Mouse (Mus musculus) intestine, embryonic 14.5 days (tissue): ENCODE measurements around the gene Slc22a4. TPM values are rescaled to one million over a fixed set of nuclear protein-coding genes. Genes with fewer than 3 reads are reported as not detected.
"Not testable (repeated sequence)": the region's sequence is repeated elsewhere in the genome, so short reads cannot be mapped to it uniquely, and the experiment has no call there.

Source experiments
- ATAC-seq: fragments of 200-750 bp; cut with Nextera tagmentation; replicated peaks from 2 replicates; pipeline ENCODE4 v1.8.0; 2017; ENCODE audit warnings: low read depth, moderate number of reproducible peaks, moderate TSS enrichment, moderate library complexity; ENCODE audit not compliant: low FRiP score, low TSS enrichment
- DNase-seq: peaks from one replicate; pipeline ENCODE4 v3.0.0-alpha.2; 2018; ENCODE audit warnings: low spot score
- H3K27ac ChIP-seq: fragments of 300-500 bp; sonication (generic); 2 replicates; pipeline ENCODE4 v1.5.1; 2014; ENCODE audit warnings: low read depth, mild to moderate bottlenecking, control low read depth
- H3K27me3 ChIP-seq: fragments of 300-500 bp; sonication (generic); replicated peaks from 2 replicates; pipeline ENCODE4 v1.6.1; 2014; ENCODE audit warnings: low read length, control low read depth; ENCODE audit not compliant: control insufficient read depth, insufficient read depth
- H3K36me3 ChIP-seq: fragments of 300-500 bp; sonication (generic); 2 replicates; pipeline ENCODE4 v1.6.1; 2014; ENCODE audit warnings: low read length, control low read depth; ENCODE audit not compliant: control insufficient read depth, insufficient read depth
- H3K4me1 ChIP-seq: fragments of 300-500 bp; sonication (generic); replicated peaks from 2 replicates; pipeline ENCODE4 v1.6.1; 2014; ENCODE audit warnings: low read length, control low read depth, mixed read lengths; ENCODE audit not compliant: control insufficient read depth, insufficient read depth
- H3K4me2 ChIP-seq: fragments of 300-500 bp; sonication (generic); 2 replicates; pipeline ENCODE4 v1.6.1; 2014; ENCODE audit warnings: low read length
- H3K4me3 ChIP-seq: fragments of 300-500 bp; sonication (generic); 2 replicates; pipeline ENCODE4 v1.5.1; 2014; ENCODE audit warnings: low read depth, low read length, control low read depth, mixed read lengths
- H3K9ac ChIP-seq: fragments of 300-500 bp; sonication (generic); 2 replicates; pipeline ENCODE4 v1.6.1; 2014; ENCODE audit warnings: mild to moderate bottlenecking, low read length
- H3K9me3 ChIP-seq: fragments of 300-500 bp; sonication (generic); 2 replicates; pipeline ENCODE4 v1.6.1; 2016; ENCODE audit warnings: low read length, control low read depth; ENCODE audit not compliant: control insufficient read depth
- WGBS: fragments of 180-500 bp; shearing (Covaris S2); extraction: QIAGEN DNeasy Blood & Tissue Kit; methylation state at CpG from one replicate; pipeline ENCODE4 v1.1.7; 2014; 5-methylcytosine and 5-hydroxymethylcytosine counted together
- polyA plus RNA-seq: library from polyadenylated mRNA; unstranded; fragments of >200 nt; fragmentation: Nextera tagmentation; extraction: Ambion mirVana; gene quantifications from 2 replicates; pipeline ENCODE4 v1.2.1, GENCODE M21; 2014

Slc22a4 gene
- polyA plus RNA-seq, 1 experiment from 2014 or later, result 0.18 TPM

GRCm38 (mm10) chr11:54018893-54019732 lies 8.8 kb downstream of the Slc22a4 start:
- no peak overlapping the region for H3K4me2 ChIP-seq
- ATAC-seq (no peak), DNase-seq (no peak)
- no peak overlapping the region for H3K9ac ChIP-seq
- H3K27me3 ChIP-seq, result no peaks in the 10 kb centered on the region
- 76% methylated on average over 3 of the region's 3 CpGs for WGBS
- H3K36me3 ChIP-seq, result no peaks in the 10 kb centered on the region
- no peaks in the 10 kb centered on the region for H3K9me3 ChIP-seq
- no peaks in the 10 kb centered on the region for H3K4me1 ChIP-seq
- H3K27ac ChIP-seq, result no peak overlapping the region
- no peak overlapping the region for H3K4me3 ChIP-seq

GRCm38 (mm10) chr11:54017596-54017995 lies 10.3 kb downstream of the Slc22a4 start:
- WGBS, result 76% methylated on average over 4 of the region's 4 CpGs
- DNase-seq (no peak), ATAC-seq (no peak)
- Histone ChIP-seq H3K9ac (no peak overlapping the region), H3K27me3 (no peaks in the 10 kb centered on the region), H3K9me3 (no peaks in the 10 kb centered on the region), H3K36me3 (no peaks in the 10 kb centered on the region), H3K4me2 (no peak overlapping the region), H3K4me1 (no peaks in the 10 kb centered on the region), H3K27ac (no peak overlapping the region), H3K4me3 (no peak overlapping the region)

- H3K4me3 ChIP-seq, result no peak overlapping the region
- no peak for DNase-seq
- H3K27ac ChIP-seq, result no peak overlapping the region
- WGBS, result 76% methylated on average over 8 of the region's 8 CpGs
- no peak for ATAC-seq
- H3K27me3 ChIP-seq, result no peaks in the 10 kb centered on the region
- no peaks in the 10 kb centered on the region for H3K36me3 ChIP-seq
- H3K4me1 ChIP-seq, result no peaks in the 10 kb centered on the region
- H3K4me2 ChIP-seq, result no peak overlapping the region
- no peak overlapping the region for H3K9ac ChIP-seq
- H3K9me3 ChIP-seq, result no peaks in the 10 kb centered on the region
Observed at GRCm38 (mm10) chr11:54016051-54016450, 11.8 kb downstream of the Slc22a4 start.

GRCm38 (mm10) chr11:54012961-54013360 lies 14.9 kb downstream of the Slc22a4 start:
- Histone ChIP-seq H3K4me3 (no peak overlapping the region), H3K36me3 (no peaks in the 10 kb centered on the region), H3K27ac (no peak overlapping the region), H3K27me3 (no peaks in the 10 kb centered on the region), H3K9me3 (no peaks in the 10 kb centered on the region), H3K4me1 (no peaks in the 10 kb centered on the region), H3K4me2 (no peak overlapping the region), H3K9ac (no peak overlapping the region)
- DNase-seq, result no peak
- no peak for ATAC-seq
- 83% methylated on average over 5 of the region's 5 CpGs for WGBS

GRCm38 (mm10) chr11:54011255-54011654 lies 16.6 kb downstream of the Slc22a4 start:
- DNase-seq (no peak), ATAC-seq (no peak)
- Histone ChIP-seq H3K9ac (no peak overlapping the region), H3K9me3 (no peaks in the 10 kb centered on the region), H3K36me3 (no peaks in the 10 kb centered on the region), H3K4me2 (no peak overlapping the region), H3K4me1 (no peaks in the 10 kb centered on the region), H3K4me3 (no peak overlapping the region), H3K27me3 (no peaks in the 10 kb centered on the region), H3K27ac (no peak overlapping the region)
- 80% methylated on average over 2 of the region's 2 CpGs for WGBS

- Histone ChIP-seq H3K9me3 (no peaks in the 10 kb centered on the region), H3K9ac (no peak overlapping the region), H3K4me2 (no peak overlapping the region), H3K4me3 (no peak overlapping the region), H3K27me3 (no peaks in the 10 kb centered on the region), H3K4me1 (no peaks in the 10 kb centered on the region), H3K36me3 (no peaks in the 10 kb centered on the region), H3K27ac (no peak overlapping the region)
- whole genome bisulfite sequencing, result 75% methylated on average over 10 of the region's 10 CpGs
- DNase-seq (no peak), ATAC-seq (no peak)
Observed at GRCm38 (mm10) chr11:54008416-54008920, 19.4 kb downstream of the Slc22a4 start.

- ATAC-seq, result no peak
- Histone ChIP-seq H3K4me3 (no peak overlapping the region), H3K4me2 (no peak overlapping the region), H3K27me3 (no peaks in the 10 kb centered on the region), H3K9ac (no peak overlapping the region), H3K9me3 (no peaks in the 10 kb centered on the region), H3K27ac (no peak overlapping the region), H3K36me3 (no peaks in the 10 kb centered on the region), H3K4me1 (no peaks in the 10 kb centered on the region)
- no peak for DNase-seq
- 81% methylated on average over 11 of the region's 11 CpGs for WGBS
Observed at GRCm38 (mm10) chr11:54007717-54008116, 20.2 kb downstream of the Slc22a4 start.

GRCm38 (mm10) chr11:54006901-54007300 lies 21.0 kb downstream of the Slc22a4 start:
- ATAC-seq, result no peak
- H3K9me3 ChIP-seq, result no peaks in the 10 kb centered on the region
- no peaks in the 10 kb centered on the region for H3K27me3 ChIP-seq
- no peak for DNase-seq
- no peaks in the 10 kb centered on the region for H3K4me1 ChIP-seq
- no peak overlapping the region for H3K4me2 ChIP-seq
- no peaks in the 10 kb centered on the region for H3K36me3 ChIP-seq
- no peak overlapping the region for H3K9ac ChIP-seq
- H3K27ac ChIP-seq, result no peak overlapping the region
- no peak overlapping the region for H3K4me3 ChIP-seq
- 58% methylated on average over 4 of the region's 4 CpGs for WGBS

GRCm38 (mm10) chr11:54006362-54006761 lies 21.5 kb downstream of the Slc22a4 start:
- H3K4me3 ChIP-seq, H3K27me3 ChIP-seq, H3K4me2 ChIP-seq, H3K9me3 ChIP-seq, H3K4me1 ChIP-seq, H3K27ac ChIP-seq, ATAC-seq, DNase-seq, H3K36me3 ChIP-seq, H3K9ac ChIP-seq: not testable (repeated sequence)
- WGBS, result 21% methylated on average over 5 of the region's 5 CpGs
